Mouse (Mus musculus): ENCODE results near the gene Reep6.

GRCm38 (mm10) chr10:80330888-80331287, 1.1 kb downstream of the Reep6 start:
- TF ChIP-seq POLR2A (IDR thresholded peaks at IDR 0.05; ENCODE audit: low read depth, low read length) (no peak), CTCF (conservative IDR thresholded peaks at IDR 0.05; ENCODE audit: insufficient read depth, insufficient read length, low read depth, low read length) (no peak)
